Mouse (Mus musculus): ENCODE results near the gene Kpna7. TPM values are rescaled to one million over a fixed set of nuclear protein-coding genes. Genes with fewer than 3 reads are reported as not detected.
"Not testable (repeated sequence)": the region's sequence is repeated elsewhere in the genome, so short reads cannot be mapped to it uniquely, and the experiment has no call there.

Gene Kpna7
- polyA plus RNA-seq, 1 experiment from 2014 or later, result not detected

DNA sequence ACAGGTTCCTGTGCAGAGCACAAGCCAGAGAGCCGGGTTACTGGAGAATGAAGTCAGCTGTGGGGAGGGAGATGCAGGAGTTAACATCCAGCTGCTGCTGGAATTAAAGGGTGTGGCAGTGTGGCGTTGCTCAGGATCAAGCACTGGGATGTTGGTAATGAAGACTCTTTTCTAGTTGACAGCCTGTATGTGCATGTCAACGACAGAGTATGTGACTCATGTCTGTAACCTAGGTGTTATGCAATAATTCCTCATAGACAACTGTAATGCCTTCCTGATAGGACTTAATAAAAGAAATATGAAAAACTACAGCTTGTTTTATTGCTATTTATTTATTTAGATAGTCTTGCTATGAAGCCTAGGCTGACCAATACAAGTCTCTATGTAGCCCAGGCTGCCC is 15.0 kb downstream of the Kpna7 start:
- no peaks in the 10 kb centered on the region for H3K4me1 ChIP-seq
- H3K9ac ChIP-seq, result no peak overlapping the region
- H3K4me2 ChIP-seq, result no peak overlapping the region
- no peaks in the 10 kb centered on the region for H3K9me3 ChIP-seq
- no peak overlapping the region for H3K27ac ChIP-seq
- H3K27me3 ChIP-seq, result no peaks in the 10 kb centered on the region
- no peaks in the 10 kb centered on the region for H3K36me3 ChIP-seq
- no peak for ATAC-seq (ENCODE audit: insufficient number of reproducible peaks, insufficient read depth, low FRiP score, low TSS enrichment, low read depth)
- no peak overlapping the region for H3K4me3 ChIP-seq
- WGBS, result 39% methylated on average over 3 of the region's 3 CpGs

GRCm38 (mm10) chr5:145064765-145065340 is 19.0 kb downstream of the Kpna7 start:
- Histone ChIP-seq H3K9me3 (no peaks in the 10 kb centered on the region), H3K27me3 (no peaks in the 10 kb centered on the region), H3K4me2 (no peak overlapping the region), H3K4me3 (no peak overlapping the region), H3K36me3 (no peaks in the 10 kb centered on the region), H3K4me1 (no peaks in the 10 kb centered on the region), H3K27ac (no peak overlapping the region), H3K9ac (no peak overlapping the region)
- ATAC-seq (ENCODE audit: insufficient number of reproducible peaks, insufficient read depth, low FRiP score, low TSS enrichment, low read depth), result no peak
- WGBS, result 89% methylated on average over 1 of the region's 1 CpGs

- Histone ChIP-seq H3K4me1 (no peaks in the 10 kb centered on the region), H3K9ac (no peak overlapping the region), H3K27ac (no peak overlapping the region), H3K27me3 (no peaks in the 10 kb centered on the region), H3K9me3 (no peaks in the 10 kb centered on the region), H3K4me2 (no peak overlapping the region), H3K36me3 (no peaks in the 10 kb centered on the region), H3K4me3 (no peak overlapping the region)
- 65% methylated on average over 2 of the region's 2 CpGs for whole genome bisulfite sequencing
- ATAC-seq (ENCODE audit: insufficient number of reproducible peaks, insufficient read depth, low FRiP score, low TSS enrichment, low read depth), result no peak
Measured at GRCm38 (mm10) chr5:145059524-145059923, 24.3 kb downstream of the Kpna7 start.

GRCm38 (mm10) chr5:145058722-145059121 is 25.1 kb downstream of the Kpna7 start:
- 87% methylated on average over 7 of the region's 7 CpGs for WGBS
- Histone ChIP-seq H3K4me2 (no peak overlapping the region), H3K4me1 (no peaks in the 10 kb centered on the region), H3K36me3 (no peaks in the 10 kb centered on the region), H3K27me3 (no peaks in the 10 kb centered on the region), H3K4me3 (no peak overlapping the region), H3K9me3 (no peaks in the 10 kb centered on the region), H3K9ac (no peak overlapping the region), H3K27ac (no peak overlapping the region)
- ATAC-seq (ENCODE audit: insufficient number of reproducible peaks, insufficient read depth, low FRiP score, low TSS enrichment, low read depth), result no peak

DNA sequence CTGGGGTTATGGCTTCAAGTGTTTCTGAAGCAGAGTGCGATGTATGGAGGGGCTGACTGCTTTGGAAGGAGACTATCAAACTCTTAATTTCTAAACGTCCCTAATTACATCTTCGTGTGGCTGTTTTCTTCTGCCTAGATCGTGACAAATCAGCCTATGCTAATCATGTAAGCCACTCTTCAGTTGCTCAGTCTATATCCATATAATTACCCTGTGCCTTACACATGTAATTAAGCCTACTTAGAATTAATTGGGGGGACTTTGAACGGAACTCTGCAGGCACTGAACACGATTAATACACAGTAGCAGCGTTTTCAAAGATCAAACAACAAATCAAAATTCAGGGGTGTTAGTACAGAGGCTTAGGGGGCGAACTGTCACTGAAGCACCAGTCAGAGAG is 25.9 kb downstream of the Kpna7 start:
- no peak overlapping the region for H3K27ac ChIP-seq
- no peaks in the 10 kb centered on the region for H3K4me1 ChIP-seq
- no peak overlapping the region for H3K9ac ChIP-seq
- H3K4me2 ChIP-seq, result no peak overlapping the region
- no peaks in the 10 kb centered on the region for H3K27me3 ChIP-seq
- no peak overlapping the region for H3K4me3 ChIP-seq
- ATAC-seq (ENCODE audit: insufficient number of reproducible peaks, insufficient read depth, low FRiP score, low TSS enrichment, low read depth), result no peak
- H3K9me3 ChIP-seq, result no peaks in the 10 kb centered on the region
- 64% methylated on average over 8 of the region's 8 CpGs for WGBS
- H3K36me3 ChIP-seq, result no peaks in the 10 kb centered on the region

DNA sequence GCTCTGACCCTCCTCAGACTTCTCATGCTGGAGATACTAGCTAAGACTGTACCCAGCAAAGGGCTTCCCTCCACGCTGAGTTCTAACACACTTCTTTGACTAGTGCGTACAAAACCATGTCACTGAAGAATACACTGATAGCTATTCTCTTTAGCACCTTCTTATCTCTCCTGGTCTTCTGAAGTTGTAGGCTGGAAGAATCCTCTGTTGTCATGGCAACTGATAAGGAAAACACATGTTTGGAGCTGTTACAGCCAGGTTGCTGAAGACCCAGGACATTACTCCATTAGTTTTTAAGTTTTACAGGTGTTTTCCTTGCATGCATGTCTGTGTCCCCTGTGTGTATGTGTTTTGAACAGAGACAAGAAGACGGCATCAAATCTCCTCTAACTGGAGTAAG is 29.6 kb downstream of the Kpna7 start:
- H3K9me3 ChIP-seq; ATAC-seq (ENCODE audit: insufficient number of reproducible peaks, insufficient read depth, low FRiP score, low TSS enrichment, low read depth); H3K27me3 ChIP-seq; H3K4me3 ChIP-seq; H3K36me3 ChIP-seq; H3K9ac ChIP-seq; H3K27ac ChIP-seq; H3K4me2 ChIP-seq; H3K4me1 ChIP-seq: not testable (repeated sequence)
- 88% methylated on average over 3 of the region's 3 CpGs for WGBS

DNA sequence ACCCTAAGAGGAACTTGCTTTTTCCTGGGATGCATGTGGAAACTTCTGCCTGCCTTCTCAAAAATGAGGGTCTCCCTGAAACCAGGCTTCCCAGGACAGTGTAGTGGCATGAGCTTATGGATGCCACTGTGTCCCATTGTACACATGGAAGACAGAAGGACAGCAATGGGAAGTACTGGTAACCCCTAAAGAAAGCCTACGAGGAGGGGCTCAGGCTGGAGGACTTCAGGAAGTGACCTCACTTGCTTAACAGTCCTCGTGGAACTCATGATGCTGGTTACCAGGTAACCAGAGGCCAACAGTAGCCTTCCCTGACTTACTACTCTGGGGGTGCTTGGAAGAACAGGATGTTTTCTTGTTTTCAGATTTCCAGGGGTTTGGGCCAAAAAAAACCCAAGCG is 41.1 kb downstream of the Kpna7 start, which contains the start of gene 1700018F24Rik:
Gene 1700018F24Rik (plus strand): TSS at position 301 of the 400 bp plus-strand sequence.
- H3K27ac ChIP-seq; H3K27me3 ChIP-seq; ATAC-seq (ENCODE audit: insufficient number of reproducible peaks, insufficient read depth, low FRiP score, low TSS enrichment, low read depth); H3K4me3 ChIP-seq; H3K9ac ChIP-seq; H3K4me1 ChIP-seq; H3K4me2 ChIP-seq; H3K36me3 ChIP-seq; H3K9me3 ChIP-seq: not testable (repeated sequence)
- 61% methylated on average over 3 of the region's 3 CpGs for WGBS

DNA sequence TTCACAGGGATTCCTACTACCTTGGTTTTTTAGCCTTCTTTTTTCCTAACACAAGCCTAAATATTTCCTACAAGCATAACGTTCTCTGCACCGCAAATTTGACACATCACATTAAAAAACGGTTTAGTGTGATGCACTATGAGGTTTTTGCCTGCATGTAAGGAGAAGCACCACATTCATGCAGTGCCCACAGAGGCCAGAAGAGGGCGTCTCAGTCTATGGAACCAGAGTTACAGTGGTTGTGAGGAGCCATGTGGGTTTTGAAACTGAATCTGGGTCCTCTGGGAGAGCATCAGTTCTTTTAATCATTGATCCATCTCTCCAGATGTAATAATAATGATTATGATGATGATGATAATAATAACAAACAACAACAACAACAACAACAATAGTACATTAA is 42.2 kb downstream of the Kpna7 start:
- no peak overlapping the region for H3K4me3 ChIP-seq
- WGBS, result 44% methylated on average over 4 of the region's 4 CpGs
- no peaks in the 10 kb centered on the region for H3K27me3 ChIP-seq
- no peak for ATAC-seq (ENCODE audit: insufficient number of reproducible peaks, insufficient read depth, low FRiP score, low TSS enrichment, low read depth)
- no peaks in the 10 kb centered on the region for H3K4me1 ChIP-seq
- no peaks in the 10 kb centered on the region for H3K9me3 ChIP-seq
- H3K4me2 ChIP-seq, result no peak overlapping the region
- H3K36me3 ChIP-seq, result no peaks in the 10 kb centered on the region
- no peak overlapping the region for H3K27ac ChIP-seq
- H3K9ac ChIP-seq, result no peak overlapping the region

DNA sequence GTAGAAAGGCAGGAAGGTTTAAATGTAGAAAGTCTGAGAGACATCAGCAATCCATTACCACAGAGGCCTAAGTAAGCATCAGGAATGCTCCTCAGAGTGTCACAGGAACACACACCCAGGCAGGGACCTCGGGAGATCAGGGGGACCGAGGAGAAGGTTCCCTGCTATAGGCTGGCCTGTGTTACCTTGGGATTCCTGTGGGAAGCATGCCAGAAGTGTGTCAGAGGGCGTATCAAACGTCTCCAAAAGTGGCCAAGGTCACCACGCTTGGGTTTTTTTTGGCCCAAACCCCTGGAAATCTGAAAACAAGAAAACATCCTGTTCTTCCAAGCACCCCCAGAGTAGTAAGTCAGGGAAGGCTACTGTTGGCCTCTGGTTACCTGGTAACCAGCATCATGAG is 51.4 kb downstream of the Kpna7 start, which contains the start of gene Gm4871:
Gene Gm4871 (minus strand): TSS at position 364 of the 400 bp plus-strand sequence.
- not testable (repeated sequence) for H3K9ac ChIP-seq; H3K9me3 ChIP-seq; H3K4me3 ChIP-seq; ATAC-seq (ENCODE audit: insufficient number of reproducible peaks, insufficient read depth, low FRiP score, low TSS enrichment, low read depth); H3K4me2 ChIP-seq; H3K27me3 ChIP-seq; H3K36me3 ChIP-seq; H3K27ac ChIP-seq; H3K4me1 ChIP-seq
- 61% methylated on average over 5 of the region's 5 CpGs for WGBS

GRCm38 (mm10) chr5:145030476-145030875 is 53.4 kb downstream of the Kpna7 start:
- 68% methylated on average over 1 of the region's 1 CpGs for WGBS
- not testable (repeated sequence) for H3K27me3 ChIP-seq; H3K27ac ChIP-seq; H3K9ac ChIP-seq; H3K4me1 ChIP-seq; H3K36me3 ChIP-seq; H3K4me2 ChIP-seq; H3K4me3 ChIP-seq; H3K9me3 ChIP-seq; ATAC-seq (ENCODE audit: insufficient number of reproducible peaks, insufficient read depth, low FRiP score, low TSS enrichment, low read depth)

DNA sequence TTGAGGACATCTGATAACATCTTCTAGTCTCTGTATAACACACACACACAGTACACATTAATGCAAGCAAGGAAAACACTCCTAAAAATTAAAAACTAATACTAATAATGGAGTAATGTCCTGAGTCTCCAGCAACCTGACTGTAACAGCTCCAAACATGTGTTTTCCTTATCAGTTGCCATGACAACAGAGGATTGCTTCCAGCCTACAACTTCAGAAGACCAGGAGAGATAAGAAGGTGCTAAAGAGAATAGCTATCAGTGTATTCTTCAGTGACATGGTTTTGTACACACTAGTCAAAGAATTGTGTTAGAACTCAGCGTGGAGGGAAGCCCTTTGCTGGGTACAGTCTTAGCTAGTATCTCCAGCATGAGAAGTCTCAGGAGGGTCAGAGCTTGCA is 63.1 kb downstream of the Kpna7 start:
- H3K9me3 ChIP-seq; H3K4me3 ChIP-seq; ATAC-seq (ENCODE audit: insufficient number of reproducible peaks, insufficient read depth, low FRiP score, low TSS enrichment, low read depth); H3K27me3 ChIP-seq; H3K36me3 ChIP-seq; H3K27ac ChIP-seq; H3K4me2 ChIP-seq; H3K9ac ChIP-seq; H3K4me1 ChIP-seq: not testable (repeated sequence)
- 84% methylated on average over 1 of the region's 1 CpGs for WGBS

- not testable (repeated sequence) for ATAC-seq (ENCODE audit: insufficient number of reproducible peaks, insufficient read depth, low FRiP score, low TSS enrichment, low read depth); H3K4me3 ChIP-seq; H3K27me3 ChIP-seq; H3K4me1 ChIP-seq; H3K4me2 ChIP-seq; H3K9me3 ChIP-seq; H3K9ac ChIP-seq; H3K27ac ChIP-seq; H3K36me3 ChIP-seq
- 36% methylated on average over 1 of the region's 1 CpGs for WGBS
Measured at GRCm38 (mm10) chr5:145020254-145020653, 63.6 kb downstream of the Kpna7 start.

GRCm38 (mm10) chr5:145016761-145017160 is 67.1 kb downstream of the Kpna7 start:
- H3K4me1 ChIP-seq; H3K27me3 ChIP-seq; H3K36me3 ChIP-seq; H3K4me3 ChIP-seq; H3K4me2 ChIP-seq; H3K27ac ChIP-seq; H3K9ac ChIP-seq; H3K9me3 ChIP-seq; ATAC-seq (ENCODE audit: insufficient number of reproducible peaks, insufficient read depth, low FRiP score, low TSS enrichment, low read depth): not testable (repeated sequence)
- WGBS, result 19% methylated on average over 2 of the region's 2 CpGs

Measured in embryonic facial prominence, embryonic 13.5 days (tissue).